Mouse (Mus musculus) cortical plate, adult 2 months (tissue): ENCODE results near the gene Clec3b.

Source experiments
- CTCF ChIP-seq: fragments of 200-500 bp; IDR thresholded peaks from 2 replicates; pipeline ENCODE4 v1.5.1; 2011; ENCODE audit warnings: mild to moderate bottlenecking, control low read depth, low read length; ENCODE audit not compliant: insufficient read depth; ENCODE audit errors: extremely low read depth
- POLR2A ChIP-seq: fragments of 200-500 bp; IDR thresholded peaks from 2 replicates; pipeline ENCODE4 v1.6.1; 2011; ENCODE audit warnings: mild to moderate bottlenecking, low read length, control low read depth; ENCODE audit not compliant: insufficient read depth; ENCODE audit errors: extremely low read depth

DNA sequence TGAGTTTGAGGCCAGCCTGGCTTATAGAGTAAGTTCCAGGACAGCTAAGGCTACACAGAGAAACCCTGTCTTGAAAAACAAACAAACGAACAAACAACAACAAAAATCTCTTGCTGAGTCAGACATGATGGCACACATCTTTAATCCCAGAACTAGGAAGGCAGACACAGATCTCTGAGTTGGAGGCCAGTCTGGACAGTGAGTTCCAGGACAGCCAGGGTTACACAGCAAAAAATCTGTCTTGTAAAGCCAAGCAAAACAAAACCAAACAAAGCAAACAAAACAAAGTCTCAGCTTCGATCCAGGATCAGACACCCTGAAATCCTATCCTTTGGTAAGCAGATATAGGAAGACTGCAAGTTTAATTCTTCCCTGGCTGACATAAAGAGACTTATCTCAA, 11.0 kb downstream of the Clec3b start:
- no peak for TF ChIP-seq POLR2A
- TF ChIP-seq CTCF, result no peak
